Mouse (Mus musculus) hindbrain, embryonic 10.5 days (tissue): Measurements from ENCODE around the gene Cln3. TPM values are rescaled to one million over a fixed set of nuclear protein-coding genes. Genes with fewer than 3 reads are reported as not detected.
A peak's percentile ranks its signal among the peaks of the same experiment; 100 is the strongest.

Source experiments
- DNase-seq: peaks from one replicate; pipeline ENCODE4 v3.0.0-alpha.2; 2017; ENCODE audit warnings: low spot score
- H3K27ac ChIP-seq: fragments of 300-500 bp; sonication (generic); 2 replicates; pipeline ENCODE4 v1.5.1; 2016; ENCODE audit warnings: mild to moderate bottlenecking, moderate library complexity
- H3K27me3 ChIP-seq: fragments of 300-500 bp; sonication (generic); 2 replicates; pipeline ENCODE4 v1.6.1; 2016; ENCODE audit warnings: mild to moderate bottlenecking; ENCODE audit not compliant: poor library complexity, insufficient read depth, severe bottlenecking
- H3K36me3 ChIP-seq: fragments of 300-500 bp; sonication (generic); 2 replicates; pipeline ENCODE4 v1.6.1; 2016; ENCODE audit warnings: mild to moderate bottlenecking, moderate library complexity
- H3K4me1 ChIP-seq: fragments of 300-500 bp; sonication (generic); replicated peaks from 2 replicates; pipeline ENCODE4 v1.6.1; 2016; ENCODE audit warnings: mild to moderate bottlenecking
- H3K4me3 ChIP-seq: fragments of 300-500 bp; sonication (generic); 2 replicates; pipeline ENCODE4 v1.5.1; 2016; ENCODE audit warnings: mild to moderate bottlenecking, moderate library complexity
- H3K9me3 ChIP-seq: fragments of 300-500 bp; sonication (generic); 2 replicates; pipeline ENCODE4 v1.6.1; 2016; ENCODE audit warnings: mild to moderate bottlenecking, moderate library complexity
- WGBS: fragments of 180-500 bp; shearing (Covaris S2); methylation state at CpG from one replicate; pipeline ENCODE4 v1.1.7; 2016; 5-methylcytosine and 5-hydroxymethylcytosine counted together
- polyA plus RNA-seq: library from polyadenylated mRNA; unstranded; fragments of >200 nt; fragmentation: Nextera tagmentation; extraction: Ambion mirVana; gene quantifications from 2 replicates; pipeline ENCODE4 v1.2.1, GENCODE M21; 2016

Gene Cln3
- polyA plus RNA-seq, 1 experiment from 2014 or later: 29.9 TPM

DNA sequence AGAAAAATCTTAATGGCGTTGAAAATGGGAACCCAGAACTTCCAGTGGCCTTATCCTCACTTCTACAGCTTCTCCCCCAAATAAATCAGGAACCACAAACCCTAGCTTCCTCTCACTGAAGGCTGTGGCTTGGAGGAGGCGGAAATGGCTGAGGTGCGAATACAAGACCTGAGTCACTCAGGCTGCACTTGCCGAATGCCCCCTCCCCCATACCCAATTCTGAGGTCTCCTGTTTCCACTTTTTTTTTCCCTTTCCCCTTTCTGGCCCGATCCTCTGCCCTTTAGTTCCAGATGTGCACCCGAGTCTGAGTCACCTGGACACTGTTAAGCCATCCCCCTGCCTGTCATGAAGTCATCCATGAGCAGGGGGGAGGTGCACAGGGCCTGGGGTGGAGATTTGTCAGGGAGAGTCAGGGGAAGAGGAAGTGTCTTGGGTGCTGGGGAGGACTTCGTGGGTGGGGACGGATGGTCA, 1.1 kb downstream of the Cln3 start, which contains the start of gene Apobr:
Gene Apobr (plus strand): TSS at position 437 of the 472 bp plus-strand sequence.
- Histone ChIP-seq H3K9me3 (no peaks in the 10 kb centered on the region), H3K27ac (peak within 1 kb of the TSS; percentile 93), H3K4me1 (peaks cover 37% of the 10 kb centered on the region), H3K4me3 (peak within 1 kb of the TSS; percentile 73), H3K27me3 (peaks cover 42% of the 10 kb centered on the region), H3K36me3 (peaks cover 18% of the 10 kb centered on the region)
- 82% methylated on average over 8 of the region's 8 CpGs for WGBS
- no peak for DNase-seq

GRCm38 (mm10) chr7:126583761-126584160, 1.9 kb downstream of the Cln3 start:
- H3K4me1 ChIP-seq: peaks cover 37% of the 10 kb centered on the region
- H3K27ac ChIP-seq: peak overlapping the region; percentile 93
- 60% methylated on average over 6 of the region's 6 CpGs for WGBS
- peak overlapping the region; percentile 73 for H3K4me3 ChIP-seq
- no peak for DNase-seq
- H3K27me3 ChIP-seq: peaks cover 42% of the 10 kb centered on the region
- H3K9me3 ChIP-seq: no peaks in the 10 kb centered on the region
- peaks cover 21% of the 10 kb centered on the region for H3K36me3 ChIP-seq

GRCm38 (mm10) chr7:126583251-126583709, 2.3 kb downstream of the Cln3 start:
- Histone ChIP-seq H3K4me1 (peaks cover 36% of the 10 kb centered on the region), H3K4me3 (peak overlapping the region; percentile 73), H3K9me3 (no peaks in the 10 kb centered on the region), H3K27ac (peak overlapping the region; percentile 93), H3K27me3 (peaks cover 38% of the 10 kb centered on the region), H3K36me3 (peaks cover 23% of the 10 kb centered on the region)
- under 1% methylated on average over 22 of the region's 22 CpGs for WGBS
- DNase-seq: peak; percentile 85

DNA sequence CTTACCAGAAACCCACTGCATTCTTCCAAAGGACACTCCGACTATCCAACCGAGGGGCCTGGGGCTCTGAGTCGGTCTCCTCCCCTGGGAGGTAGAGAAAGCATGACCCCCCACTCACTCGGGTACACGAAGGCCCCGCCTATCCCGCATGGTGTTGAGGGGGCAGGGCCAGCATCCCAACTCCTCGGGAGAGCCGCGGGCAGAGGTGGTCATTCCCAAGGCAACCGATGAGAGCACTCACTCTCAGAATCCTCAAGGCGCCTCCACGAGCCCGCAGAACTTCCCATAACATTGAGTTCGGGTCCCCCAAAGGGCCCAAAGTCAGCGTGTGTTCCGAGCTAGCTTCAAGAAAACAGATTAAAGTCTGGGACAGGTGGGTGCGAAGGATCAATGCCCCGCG, 2.9 kb downstream of the Cln3 start:
- DNase-seq: peak; percentile 54
- Histone ChIP-seq H3K9me3 (no peaks in the 10 kb centered on the region), H3K27me3 (peaks cover 35% of the 10 kb centered on the region), H3K4me3 (peak overlapping the region; percentile 73), H3K36me3 (peaks cover 26% of the 10 kb centered on the region), H3K27ac (peak overlapping the region; percentile 93), H3K4me1 (peaks cover 31% of the 10 kb centered on the region)
- whole genome bisulfite sequencing: 2% methylated on average over 20 of the region's 20 CpGs

DNA sequence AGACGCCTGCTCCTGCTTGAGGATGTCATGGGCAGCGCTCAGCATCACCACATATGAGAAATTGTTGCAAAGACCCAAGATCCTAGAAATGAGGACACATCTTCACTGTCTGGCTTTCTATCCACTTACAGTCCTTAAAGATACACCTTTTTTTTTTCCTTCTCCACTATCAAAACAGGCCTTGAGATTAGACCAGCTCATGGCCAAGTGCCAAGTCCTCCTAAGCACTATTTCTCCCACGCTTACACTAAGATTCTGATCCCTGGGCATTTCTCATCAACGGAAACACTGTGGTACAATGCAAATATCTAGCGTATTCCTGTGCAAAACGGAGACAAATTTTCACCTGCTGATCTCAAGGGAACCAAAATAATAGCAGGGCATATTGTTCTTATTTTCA, 4.0 kb downstream of the Cln3 start:
- H3K4me3 ChIP-seq: peak overlapping the region; percentile 73; the same call in 1 of the 2 replicates
- H3K27ac ChIP-seq: no peak overlapping the region
- H3K36me3 ChIP-seq: peaks cover 34% of the 10 kb centered on the region
- H3K27me3 ChIP-seq: peaks cover 27% of the 10 kb centered on the region
- peaks cover 20% of the 10 kb centered on the region for H3K4me1 ChIP-seq
- WGBS: 93% methylated on average over 6 of the region's 6 CpGs
- DNase-seq: no peak
- H3K9me3 ChIP-seq: no peaks in the 10 kb centered on the region

DNA sequence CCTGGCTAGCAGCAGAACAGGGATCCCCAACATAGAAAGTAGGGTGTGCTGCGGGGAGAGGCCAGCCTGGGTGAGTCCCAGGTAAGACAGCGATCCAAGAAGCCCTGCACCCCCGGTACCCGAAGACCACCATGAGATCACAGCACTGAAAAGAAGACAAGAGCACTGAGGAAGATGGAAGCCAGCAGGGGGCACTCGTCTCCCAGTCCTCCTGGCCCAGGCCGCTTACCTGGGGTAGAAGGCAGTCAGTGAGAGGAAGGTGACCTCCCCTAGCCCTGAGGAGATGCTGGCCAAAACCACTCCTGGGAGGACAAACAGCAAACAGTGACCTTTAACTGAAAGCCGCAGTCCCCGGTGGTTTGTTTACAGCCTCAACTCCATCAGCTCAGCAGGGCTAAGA, 6.4 kb downstream of the Cln3 start:
- no peak overlapping the region for H3K27ac ChIP-seq
- H3K9me3 ChIP-seq: no peaks in the 10 kb centered on the region
- DNase-seq: peak; percentile 18
- peaks cover 53% of the 10 kb centered on the region for H3K36me3 ChIP-seq
- H3K27me3 ChIP-seq: peaks cover 2% of the 10 kb centered on the region
- H3K4me3 ChIP-seq: no peak overlapping the region
- H3K4me1 ChIP-seq: peaks cover 19% of the 10 kb centered on the region
- 59% methylated on average over 8 of the region's 8 CpGs for WGBS

- no peak overlapping the region for H3K27ac ChIP-seq
- WGBS: 48% methylated on average over 8 of the region's 8 CpGs
- no peaks in the 10 kb centered on the region for H3K9me3 ChIP-seq
- H3K4me1 ChIP-seq: peaks cover 3% of the 10 kb centered on the region; the same call in 1 of the 2 replicates
- peak; percentile 50 for DNase-seq
- no peaks in the 10 kb centered on the region for H3K27me3 ChIP-seq
- H3K4me3 ChIP-seq: no peak overlapping the region
- peaks cover 72% of the 10 kb centered on the region for H3K36me3 ChIP-seq
These were observed 8.7 kb downstream of the Cln3 start for GRCm38 (mm10) chr7:126576946-126577345.

- under 1% methylated on average over 46 of the region's 46 CpGs for WGBS
- no peaks in the 10 kb centered on the region for H3K9me3 ChIP-seq
- peak within 1 kb of the TSS; percentile 100 for H3K4me3 ChIP-seq
- peak; percentile 88 for DNase-seq
- no peaks in the 10 kb centered on the region for H3K27me3 ChIP-seq
- H3K4me1 ChIP-seq: peaks cover 12% of the 10 kb centered on the region; the same call in 1 of the 2 replicates
- peaks cover 38% of the 10 kb centered on the region for H3K36me3 ChIP-seq
- H3K27ac ChIP-seq: peak within 1 kb of the TSS; percentile 92
These were observed 19.4 kb downstream of the Cln3 start, which contains the start of gene Eif3c for GRCm38 (mm10) chr7:126566094-126566765. Gene Eif3c (minus strand): TSS chr7:126566411.

GRCm38 (mm10) chr7:126565693-126566092, 19.9 kb downstream of the Cln3 start:
- H3K4me3 ChIP-seq: peak overlapping the region; percentile 100
- H3K27ac ChIP-seq: peak overlapping the region; percentile 92
- H3K36me3 ChIP-seq: peaks cover 43% of the 10 kb centered on the region
- whole genome bisulfite sequencing: 1% methylated on average over 28 of the region's 28 CpGs
- H3K9me3 ChIP-seq: no peaks in the 10 kb centered on the region
- no peaks in the 10 kb centered on the region for H3K27me3 ChIP-seq
- DNase-seq: no peak
- peaks cover 12% of the 10 kb centered on the region; the same call in 1 of the 2 replicates for H3K4me1 ChIP-seq

GRCm38 (mm10) chr7:126556635-126557034, 29.0 kb downstream of the Cln3 start:
- Histone ChIP-seq H3K27ac (no peak overlapping the region), H3K9me3 (no peaks in the 10 kb centered on the region), H3K4me1 (no peaks in the 10 kb centered on the region), H3K4me3 (no peak overlapping the region), H3K27me3 (no peaks in the 10 kb centered on the region), H3K36me3 (peaks cover 100% of the 10 kb centered on the region)
- DNase-seq: no peak
- 95% methylated on average over 5 of the region's 5 CpGs for WGBS

GRCm38 (mm10) chr7:126554796-126555195, 30.8 kb downstream of the Cln3 start:
- WGBS: 96% methylated on average over 1 of the region's 1 CpGs
- H3K36me3 ChIP-seq: peaks cover 100% of the 10 kb centered on the region

DNA sequence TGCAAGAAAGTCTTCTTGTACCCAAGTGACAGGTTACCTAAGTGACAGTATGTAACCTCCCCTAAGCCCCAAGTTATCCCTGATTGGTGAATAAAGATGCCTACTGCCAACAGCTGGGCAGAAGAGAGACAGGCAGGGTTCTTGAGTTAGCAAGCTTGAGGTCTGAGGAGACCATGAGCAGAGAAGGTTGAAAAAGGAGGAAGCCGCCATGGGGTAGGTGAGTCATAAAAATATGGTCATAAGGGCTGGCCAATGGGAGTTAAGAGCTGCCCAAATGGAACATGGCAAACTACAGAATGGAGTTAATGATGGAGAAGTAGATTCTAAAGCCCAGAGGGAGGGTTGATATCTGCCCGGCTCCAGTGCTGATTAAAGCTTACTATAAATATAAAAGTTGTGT, 40.0 kb downstream of the Cln3 start:
- H3K27ac ChIP-seq: no peak overlapping the region
- 96% methylated on average over 2 of the region's 2 CpGs for WGBS
- no peaks in the 10 kb centered on the region for H3K4me1 ChIP-seq
- H3K4me3 ChIP-seq: no peak overlapping the region
- H3K36me3 ChIP-seq: peaks cover 71% of the 10 kb centered on the region
- no peaks in the 10 kb centered on the region for H3K9me3 ChIP-seq
- DNase-seq: no peak
- H3K27me3 ChIP-seq: no peaks in the 10 kb centered on the region

More at GRCm38 (mm10) chr7:126554796-126555195, 30.8 kb downstream of the Cln3 start:
- Histone ChIP-seq H3K9me3 (no peaks in the 10 kb centered on the region), H3K4me3 (no peak overlapping the region), H3K4me1 (no peaks in the 10 kb centered on the region), H3K27ac (no peak overlapping the region), H3K27me3 (no peaks in the 10 kb centered on the region)
- DNase-seq: no peak

DNA sequence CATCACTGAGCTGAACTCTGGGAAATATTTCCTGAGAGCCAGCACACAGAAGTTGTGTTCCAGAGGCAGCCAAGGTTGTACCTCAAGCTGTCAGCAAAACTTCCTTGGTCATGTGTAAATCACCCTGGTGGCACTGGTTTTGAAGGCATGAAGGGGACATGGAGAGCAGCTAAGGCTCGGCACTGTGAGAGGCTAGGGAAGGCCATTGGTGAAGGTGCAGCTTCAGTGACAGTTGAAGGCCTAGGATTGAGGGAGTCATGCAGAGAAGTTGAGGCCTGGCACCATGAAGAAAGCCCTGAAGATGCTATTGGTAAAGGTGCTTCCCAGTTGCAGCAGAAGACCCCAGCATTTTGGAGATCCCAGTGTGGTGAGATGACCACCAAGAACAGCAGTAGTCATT, 44.0 kb downstream of the Cln3 start:
- no peak overlapping the region for H3K4me3 ChIP-seq
- 83% methylated on average over 1 of the region's 1 CpGs for WGBS
- no peaks in the 10 kb centered on the region for H3K4me1 ChIP-seq
- peaks cover 6% of the 10 kb centered on the region for H3K27me3 ChIP-seq
- peaks cover 32% of the 10 kb centered on the region for H3K36me3 ChIP-seq
- no peaks in the 10 kb centered on the region for H3K9me3 ChIP-seq
- no peak overlapping the region for H3K27ac ChIP-seq
- no peak for DNase-seq
